Mouse (Mus musculus) embryonic facial prominence, embryonic 12.5 days (tissue): ENCODE results near the gene Plscr4. TPM values are rescaled to one million over a fixed set of nuclear protein-coding genes. Genes with fewer than 3 reads are reported as not detected.

ENCODE experiments used
- ATAC-seq: fragments of 200-750 bp; cut with Nextera tagmentation; 2 replicates; pipeline ENCODE4 v1.8.0; 2017; ENCODE audit not compliant: insufficient number of reproducible peaks, insufficient read depth, low FRiP score, low TSS enrichment
- H3K27ac ChIP-seq: fragments of 300-500 bp; sonication (generic); 2 replicates; pipeline ENCODE4 v1.5.1; 2016; ENCODE audit warnings: mild to moderate bottlenecking
- H3K27me3 ChIP-seq: fragments of 300-500 bp; sonication (generic); 2 replicates; pipeline ENCODE4 v1.6.1; 2016; ENCODE audit warnings: mild to moderate bottlenecking, moderate library complexity
- H3K36me3 ChIP-seq: fragments of 300-500 bp; sonication (generic); 2 replicates; pipeline ENCODE4 v1.6.1; 2016; ENCODE audit warnings: mild to moderate bottlenecking
- H3K4me1 ChIP-seq: fragments of 300-500 bp; sonication (generic); 2 replicates; pipeline ENCODE4 v1.6.1; 2016
- H3K4me2 ChIP-seq: fragments of 300-500 bp; sonication (generic); replicated peaks from 2 replicates; pipeline ENCODE4 v1.6.1; 2016; ENCODE audit warnings: mild to moderate bottlenecking, moderate library complexity
- H3K4me3 ChIP-seq: fragments of 300-500 bp; sonication (generic); 2 replicates; pipeline ENCODE4 v1.5.1; 2016; ENCODE audit warnings: mild to moderate bottlenecking
- H3K9ac ChIP-seq: fragments of 300-500 bp; sonication (generic); 2 replicates; pipeline ENCODE4 v1.6.1; 2016; ENCODE audit warnings: mild to moderate bottlenecking, moderate library complexity
- H3K9me3 ChIP-seq: fragments of 300-500 bp; sonication (generic); 2 replicates; pipeline ENCODE4 v1.6.1; 2016; ENCODE audit warnings: mild to moderate bottlenecking, moderate library complexity
- whole genome bisulfite sequencing: fragments of 180-500 bp; shearing (Covaris S2); methylation state at CpG from one replicate; pipeline ENCODE4 v1.1.7; 2016; 5-methylcytosine and 5-hydroxymethylcytosine counted together
- polyA plus RNA-seq: library from polyadenylated mRNA; unstranded; fragments of >200 nt; fragmentation: Nextera tagmentation; extraction: Ambion mirVana; gene quantifications from 2 replicates; pipeline ENCODE4 v1.2.1, GENCODE M21; 2016

Gene Plscr4
- polyA plus RNA-seq, 1 experiment from 2014 or later: 3.9 TPM

DNA sequence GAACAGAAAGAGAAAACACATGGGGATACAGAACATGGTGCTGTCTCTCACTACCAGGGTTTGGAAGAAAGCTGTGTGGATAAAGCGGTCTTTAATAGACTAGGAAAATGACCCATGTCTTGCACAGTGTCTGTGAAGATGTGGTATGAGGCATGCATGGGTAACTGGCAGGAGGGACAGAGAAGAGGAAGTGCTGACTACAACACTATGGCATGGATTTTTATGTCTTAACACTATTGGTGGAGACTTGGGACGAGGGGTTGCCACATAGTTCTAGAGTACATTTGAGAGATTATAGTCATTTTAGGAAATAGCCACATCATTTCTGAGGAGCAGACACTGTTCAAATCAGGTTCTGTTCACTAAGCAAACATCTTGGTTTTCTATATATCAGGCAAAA is 16.0 kb downstream of the Plscr4 start:
- H3K9ac ChIP-seq: no peak overlapping the region
- WGBS: 88% methylated on average over 2 of the region's 2 CpGs
- no peak overlapping the region for H3K4me2 ChIP-seq
- ATAC-seq: no peak
- H3K4me1 ChIP-seq: no peaks in the 10 kb centered on the region
- H3K9me3 ChIP-seq: no peaks in the 10 kb centered on the region
- H3K36me3 ChIP-seq: no peaks in the 10 kb centered on the region
- no peak overlapping the region for H3K27ac ChIP-seq
- no peaks in the 10 kb centered on the region for H3K27me3 ChIP-seq
- no peak overlapping the region for H3K4me3 ChIP-seq

DNA sequence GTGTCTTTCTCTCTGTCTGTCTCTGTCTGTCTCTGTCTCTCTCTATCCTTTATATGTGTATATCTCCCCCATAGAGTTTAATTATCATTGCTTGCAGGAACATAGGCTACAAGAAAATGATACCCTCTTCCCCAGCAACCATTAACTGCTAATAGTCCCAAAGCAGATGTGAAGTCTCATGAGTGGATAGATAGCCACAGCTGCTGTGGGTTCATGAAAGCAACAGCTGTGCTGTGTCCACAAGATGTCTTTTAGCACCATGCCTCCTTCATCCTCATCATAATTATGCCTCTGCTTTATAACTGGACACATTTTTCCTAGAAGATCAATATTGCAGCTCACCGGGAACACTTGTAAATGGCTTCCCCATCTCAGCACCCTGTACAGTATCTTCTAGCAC is 17.1 kb downstream of the Plscr4 start:
- ATAC-seq: no peak
- H3K9me3 ChIP-seq: no peaks in the 10 kb centered on the region
- no peak overlapping the region for H3K4me2 ChIP-seq
- H3K4me3 ChIP-seq: no peak overlapping the region
- H3K27me3 ChIP-seq: no peaks in the 10 kb centered on the region
- H3K4me1 ChIP-seq: no peaks in the 10 kb centered on the region
- no peaks in the 10 kb centered on the region for H3K36me3 ChIP-seq
- no peak overlapping the region for H3K27ac ChIP-seq
- no peak overlapping the region for H3K9ac ChIP-seq
- 89% methylated on average over 1 of the region's 1 CpGs for WGBS

DNA sequence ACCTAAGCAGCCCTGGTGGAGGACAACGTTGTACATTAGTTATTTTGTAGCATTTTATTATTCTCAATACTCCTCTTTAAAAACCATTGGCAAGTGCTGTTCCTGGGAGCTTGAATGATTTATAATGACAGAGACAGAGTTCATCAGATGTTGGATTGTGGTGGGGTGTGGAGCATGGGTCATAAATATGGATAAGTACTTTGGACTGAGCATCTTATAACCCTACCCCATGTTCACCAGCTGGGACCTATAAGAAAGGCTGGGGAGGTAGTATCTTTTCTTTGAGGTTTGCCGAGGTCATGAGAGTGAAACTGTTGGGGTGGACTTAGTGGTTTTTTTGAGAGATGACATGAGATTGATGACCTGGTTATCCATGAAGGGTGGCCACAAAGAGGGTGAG is 24.5 kb downstream of the Plscr4 start:
- Histone ChIP-seq H3K9me3 (no peaks in the 10 kb centered on the region), H3K27ac (no peak overlapping the region), H3K27me3 (no peaks in the 10 kb centered on the region), H3K36me3 (no peaks in the 10 kb centered on the region), H3K4me3 (no peak overlapping the region), H3K4me2 (no peak overlapping the region), H3K4me1 (no peaks in the 10 kb centered on the region), H3K9ac (no peak overlapping the region)
- ATAC-seq: no peak
- WGBS: 86% methylated on average over 2 of the region's 2 CpGs

DNA sequence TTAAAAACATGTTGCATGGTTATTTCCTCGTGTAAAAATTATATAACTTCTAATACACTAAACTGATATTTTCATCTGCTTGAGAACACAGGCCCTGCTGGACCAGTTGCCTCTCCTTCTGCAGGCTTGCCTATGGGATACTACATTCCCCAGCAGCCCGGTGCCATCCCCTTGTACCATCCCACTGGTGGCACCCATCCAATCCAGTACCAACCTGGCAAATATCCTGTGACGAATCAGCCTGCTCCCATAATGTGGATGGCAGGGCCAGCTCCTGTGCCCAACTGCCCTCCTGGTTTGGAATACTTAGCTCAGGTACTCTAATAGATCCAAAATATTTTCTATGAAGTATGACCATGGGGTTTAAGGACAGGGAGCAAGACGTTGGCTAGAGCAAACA is 25.4 kb downstream of the Plscr4 start:
- Histone ChIP-seq H3K4me3 (no peak overlapping the region), H3K9me3 (no peaks in the 10 kb centered on the region), H3K27me3 (no peaks in the 10 kb centered on the region), H3K27ac (no peak overlapping the region), H3K36me3 (no peaks in the 10 kb centered on the region), H3K9ac (no peak overlapping the region), H3K4me1 (no peaks in the 10 kb centered on the region), H3K4me2 (no peak overlapping the region)
- 88% methylated on average over 4 of the region's 4 CpGs for WGBS
- ATAC-seq: no peak

DNA sequence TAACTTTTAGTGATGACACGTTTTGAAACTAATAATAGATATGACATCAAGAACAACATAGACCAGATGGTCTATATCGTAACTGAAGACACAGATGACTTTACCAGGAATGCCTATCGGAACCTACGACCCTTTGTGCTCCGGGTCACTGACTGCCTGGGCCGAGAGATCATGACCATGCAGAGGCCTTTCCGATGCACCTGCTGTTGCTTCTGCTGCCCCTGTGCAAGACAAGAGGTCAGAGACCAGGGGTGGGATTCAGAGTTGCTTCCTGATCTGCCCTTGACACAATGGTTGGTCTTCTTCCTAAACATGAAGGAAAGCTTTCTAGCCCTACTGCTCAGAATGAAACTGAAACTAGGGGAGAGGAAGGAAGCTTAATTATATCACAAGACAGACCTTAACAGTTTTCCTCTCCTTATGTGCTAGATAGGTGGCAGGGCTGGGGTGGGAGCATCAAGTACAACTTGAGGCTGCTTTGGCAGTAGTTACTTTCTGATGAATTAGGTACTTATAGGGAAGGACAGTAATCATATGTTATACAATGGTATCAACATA is 27.6 kb downstream of the Plscr4 start:
- Histone ChIP-seq H3K9me3 (no peaks in the 10 kb centered on the region), H3K4me2 (no peak overlapping the region), H3K27me3 (no peaks in the 10 kb centered on the region), H3K36me3 (no peaks in the 10 kb centered on the region), H3K4me3 (no peak overlapping the region), H3K27ac (no peak overlapping the region), H3K4me1 (peaks cover 6% of the 10 kb centered on the region; the same call in 1 of the 2 replicates), H3K9ac (no peak overlapping the region)
- WGBS: 83% methylated on average over 7 of the region's 7 CpGs
- no peak for ATAC-seq

DNA sequence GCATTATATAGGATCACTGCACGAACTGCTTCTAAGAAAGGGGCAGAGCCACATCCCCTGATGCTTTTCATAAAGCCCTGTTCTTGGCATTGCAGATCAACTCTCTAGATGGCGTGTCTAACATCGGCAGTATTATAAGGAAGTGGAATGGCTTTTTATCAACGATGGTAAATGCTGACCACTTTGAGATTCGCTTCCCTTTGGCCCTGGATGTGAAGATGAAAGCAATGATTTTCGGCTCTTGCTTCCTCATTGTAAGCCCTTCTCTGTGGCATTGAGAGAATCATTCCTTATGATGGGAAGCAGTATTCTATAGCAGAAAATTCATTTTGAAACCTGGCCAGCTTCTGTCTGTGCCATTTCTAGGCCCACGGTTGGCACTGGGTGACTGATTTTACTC is 32.7 kb downstream of the Plscr4 start:
- no peak for ATAC-seq
- Histone ChIP-seq H3K4me3 (no peak overlapping the region), H3K4me2 (no peak overlapping the region), H3K9ac (no peak overlapping the region), H3K36me3 (no peaks in the 10 kb centered on the region), H3K9me3 (no peaks in the 10 kb centered on the region), H3K4me1 (peaks cover 6% of the 10 kb centered on the region; the same call in 1 of the 2 replicates), H3K27me3 (no peaks in the 10 kb centered on the region), H3K27ac (no peak overlapping the region)
- 80% methylated on average over 7 of the region's 7 CpGs for WGBS

DNA sequence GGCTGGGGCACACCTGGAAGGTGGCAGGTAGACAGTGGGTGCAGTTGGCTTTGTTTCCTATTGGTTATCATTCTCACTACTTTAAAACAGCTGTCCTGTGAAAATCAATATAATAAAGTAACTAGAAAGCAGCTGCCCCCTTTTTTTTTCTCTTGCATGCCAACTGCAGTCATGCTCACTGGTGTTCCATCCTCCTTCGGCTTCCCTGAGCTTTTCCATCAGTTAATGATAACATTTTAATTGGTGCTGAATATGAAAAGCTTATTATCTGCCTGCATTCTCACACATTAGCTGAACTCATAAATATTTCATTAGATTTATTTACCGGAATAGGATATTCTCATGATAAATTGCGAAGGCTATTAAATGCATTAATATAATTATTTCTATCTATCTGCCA is 33.1 kb downstream of the Plscr4 start:
- Histone ChIP-seq H3K9ac (no peak overlapping the region), H3K9me3 (no peaks in the 10 kb centered on the region), H3K4me2 (no peak overlapping the region), H3K27ac (no peak overlapping the region), H3K27me3 (no peaks in the 10 kb centered on the region), H3K4me1 (peaks cover 6% of the 10 kb centered on the region; the same call in 1 of the 2 replicates), H3K36me3 (no peaks in the 10 kb centered on the region), H3K4me3 (no peak overlapping the region)
- 82% methylated on average over 3 of the region's 3 CpGs for WGBS
- no peak for ATAC-seq

DNA sequence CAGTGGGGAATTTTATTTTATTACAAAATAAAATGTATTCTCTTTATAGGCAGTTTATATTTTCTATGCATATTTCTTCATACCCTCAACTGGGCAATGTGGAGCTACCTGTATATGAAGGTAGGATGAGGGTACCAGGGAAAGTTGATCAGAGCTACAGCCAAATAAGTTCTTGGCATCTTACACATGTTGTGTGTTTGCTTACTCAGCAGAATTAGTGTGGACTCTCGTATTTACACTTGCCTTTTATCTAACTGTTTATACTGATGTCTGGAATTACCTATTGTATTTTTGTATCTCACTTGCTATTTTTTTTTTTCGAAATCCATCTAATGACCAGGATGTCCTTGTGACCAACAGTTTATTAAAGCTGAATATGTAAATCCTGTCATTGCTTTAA is 34.1 kb downstream of the Plscr4 start:
- H3K4me3 ChIP-seq: no peak overlapping the region
- no peak overlapping the region for H3K4me2 ChIP-seq
- peaks cover 6% of the 10 kb centered on the region; the same call in 1 of the 2 replicates for H3K4me1 ChIP-seq
- H3K27ac ChIP-seq: no peak overlapping the region
- no peak for ATAC-seq
- H3K9ac ChIP-seq: no peak overlapping the region
- H3K9me3 ChIP-seq: no peaks in the 10 kb centered on the region
- no peaks in the 10 kb centered on the region for H3K27me3 ChIP-seq
- no peaks in the 10 kb centered on the region for H3K36me3 ChIP-seq
- WGBS: 67% methylated on average over 2 of the region's 2 CpGs

DNA sequence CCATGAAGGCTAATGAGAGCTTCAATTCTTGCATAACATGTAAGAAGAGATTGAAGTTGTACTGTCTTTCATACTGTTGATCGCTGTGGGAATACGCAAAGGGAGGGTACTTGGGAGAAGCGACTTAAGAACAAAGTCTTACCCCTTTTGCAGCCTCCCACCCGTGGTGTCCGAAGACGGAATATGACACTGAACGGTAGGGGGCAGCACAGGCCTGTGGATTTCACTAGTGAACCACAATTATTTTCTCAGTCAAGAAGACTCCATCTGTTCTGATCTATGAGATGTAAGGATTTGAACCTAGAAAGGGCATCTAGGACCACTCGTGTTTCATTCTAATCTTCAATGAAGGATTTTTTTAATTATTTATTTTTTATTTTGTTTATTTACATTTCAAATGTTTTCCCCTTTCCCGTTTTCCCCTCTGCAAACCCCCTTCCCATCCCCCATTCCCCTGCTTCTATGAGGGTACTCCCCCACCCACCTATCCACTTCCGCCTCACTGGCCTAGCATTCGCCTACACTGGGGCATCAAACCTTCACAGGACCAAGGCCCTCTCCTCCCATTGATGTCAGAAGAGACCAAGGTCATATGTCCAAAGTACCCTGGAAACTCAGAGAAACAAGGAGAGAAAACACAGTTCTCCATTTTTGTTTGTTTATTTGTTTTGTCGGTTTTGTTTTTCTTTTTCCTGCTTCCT is 42.7 kb downstream of the Plscr4 start:
- no peaks in the 10 kb centered on the region for H3K9me3 ChIP-seq
- no peak overlapping the region for H3K4me2 ChIP-seq
- H3K4me1 ChIP-seq: no peaks in the 10 kb centered on the region
- H3K9ac ChIP-seq: no peak overlapping the region
- H3K4me3 ChIP-seq: no peak overlapping the region
- H3K36me3 ChIP-seq: no peaks in the 10 kb centered on the region
- ATAC-seq: 0 out of 2 replicates have a peak, but pooled peaks have one; percentile 22
- H3K27me3 ChIP-seq: no peaks in the 10 kb centered on the region
- WGBS: 39% methylated on average over 12 of the region's 12 CpGs
- H3K27ac ChIP-seq: no peak overlapping the region

DNA sequence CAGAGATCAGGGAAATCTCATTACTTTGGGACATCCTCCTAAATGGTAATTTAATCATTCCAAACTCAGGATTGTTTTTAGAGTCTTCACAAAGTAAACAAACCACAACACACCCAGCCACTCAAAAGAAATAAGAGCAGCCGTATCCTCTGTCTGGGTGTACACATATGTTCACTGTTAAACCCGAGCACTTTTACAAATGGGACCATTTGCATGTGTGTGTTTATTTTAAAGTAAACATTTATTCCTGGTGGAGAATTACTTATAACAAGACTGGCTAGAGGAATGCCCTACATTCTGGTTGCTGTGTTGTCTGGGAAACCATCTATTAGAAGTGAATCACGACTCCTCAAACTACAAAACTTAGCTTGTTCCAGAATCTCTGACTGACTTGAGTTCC is 47.1 kb downstream of the Plscr4 start:
- Histone ChIP-seq H3K36me3 (no peaks in the 10 kb centered on the region), H3K9me3 (no peaks in the 10 kb centered on the region), H3K9ac (no peak overlapping the region), H3K4me1 (no peaks in the 10 kb centered on the region), H3K4me2 (no peak overlapping the region), H3K4me3 (no peak overlapping the region), H3K27ac (no peak overlapping the region), H3K27me3 (no peaks in the 10 kb centered on the region)
- WGBS: 38% methylated on average over 3 of the region's 3 CpGs
- no peak for ATAC-seq

DNA sequence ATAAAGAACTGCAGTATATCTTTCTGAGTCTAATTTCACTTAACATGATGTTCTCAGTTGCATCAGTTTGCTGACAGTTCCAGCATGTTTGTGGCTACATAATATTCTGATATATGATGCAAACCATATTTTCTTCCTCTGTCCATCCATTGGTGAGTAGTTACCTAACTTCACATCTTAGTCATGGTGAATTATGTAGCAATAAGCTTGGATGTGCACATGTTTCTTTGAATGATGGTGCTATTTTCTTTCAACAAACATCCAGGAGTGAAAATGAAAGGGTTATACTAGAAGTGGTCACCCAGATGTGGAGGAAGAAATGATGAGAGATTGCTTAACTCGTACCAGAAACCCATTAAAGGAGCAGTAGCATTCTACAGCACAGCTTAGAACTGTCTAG is 47.7 kb downstream of the Plscr4 start:
- WGBS: 66% methylated on average over 1 of the region's 1 CpGs
- no peak overlapping the region for H3K4me3 ChIP-seq
- no peaks in the 10 kb centered on the region for H3K27me3 ChIP-seq
- no peak overlapping the region for H3K4me2 ChIP-seq
- H3K4me1 ChIP-seq: no peaks in the 10 kb centered on the region
- no peak overlapping the region for H3K9ac ChIP-seq
- no peaks in the 10 kb centered on the region for H3K36me3 ChIP-seq
- H3K9me3 ChIP-seq: no peaks in the 10 kb centered on the region
- no peak overlapping the region for H3K27ac ChIP-seq
- ATAC-seq: no peak

DNA sequence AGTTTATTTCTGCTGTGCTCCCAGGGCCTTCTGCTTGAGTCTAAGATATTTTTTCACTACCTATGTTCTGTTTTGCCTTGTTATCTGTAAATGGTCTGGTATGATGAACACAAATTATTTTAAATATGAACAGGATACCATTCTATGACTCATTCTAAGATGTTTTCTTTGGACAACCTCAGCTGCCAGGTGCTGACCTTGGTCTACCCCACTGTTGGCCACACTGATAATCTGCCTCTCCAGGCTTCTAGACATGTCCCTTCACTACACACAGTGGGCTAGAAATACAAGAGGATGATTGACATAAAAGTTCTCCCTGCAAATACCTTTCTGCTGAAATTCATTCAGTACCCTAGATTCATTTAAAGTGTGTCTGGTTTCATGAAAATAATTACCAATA is 54.5 kb downstream of the Plscr4 start:
- no peak overlapping the region for H3K9ac ChIP-seq
- no peak overlapping the region for H3K27ac ChIP-seq
- H3K27me3 ChIP-seq: no peaks in the 10 kb centered on the region
- H3K4me3 ChIP-seq: no peak overlapping the region
- H3K9me3 ChIP-seq: no peaks in the 10 kb centered on the region
- ATAC-seq: no peak
- no peak overlapping the region for H3K4me2 ChIP-seq
- 0 out of 2 replicates have a peak, but pooled peaks cover 5% of the 10 kb centered on the region for H3K4me1 ChIP-seq
- H3K36me3 ChIP-seq: no peaks in the 10 kb centered on the region
